Mouse (Mus musculus): Measurements from ENCODE around the gene Nkx3-2. TPM values are rescaled to one million over a fixed set of nuclear protein-coding genes. Genes with fewer than 3 reads are reported as not detected.
A peak's percentile ranks its signal among the peaks of the same experiment; 100 is the strongest.

The Nkx3-2 gene
- total and polyA plus RNA-seq, 2 experiments from 2014 or later, result not detected

GRCm38 (mm10) chr5:41780026-41780425 lies 15.7 kb upstream of the Nkx3-2 start:
- H3K27ac ChIP-seq (ENCODE audit: low read depth, low read length), result no peak overlapping the region

GRCm38 (mm10) chr5:41775728-41776127 lies 11.4 kb upstream of the Nkx3-2 start:
- ATAC-seq (ENCODE audit: low FRiP score), result no peak
- no peak for DNase-seq (ENCODE audit: low spot score)
- no peak overlapping the region for H3K4me3 ChIP-seq (ENCODE audit: low read depth, low read length)
- no peak overlapping the region for H3K4me2 ChIP-seq (ENCODE audit: low read depth, low read length, poor library complexity, severe bottlenecking)
- no peaks in the 10 kb centered on the region for H3K27me3 ChIP-seq (ENCODE audit: insufficient read depth, low read length)
- no peaks in the 10 kb centered on the region for H3K36me3 ChIP-seq (ENCODE audit: insufficient read depth, low read length)
- H3K9ac ChIP-seq (replicated peaks; ENCODE audit: low read length, poor library complexity, severe bottlenecking), result no peak overlapping the region
- H3K9me3 ChIP-seq (ENCODE audit: low read length), result no peaks in the 10 kb centered on the region
- H3K4me1 ChIP-seq (ENCODE audit: insufficient read depth, low read length), result no peaks in the 10 kb centered on the region
- 80% methylated on average over 6 of the region's 6 CpGs for WGBS
- H3K27ac ChIP-seq (ENCODE audit: low read depth, low read length), result no peak overlapping the region
- TF ChIP-seq CTCF (IDR thresholded peaks at IDR 0.05), result no peak

More at GRCm38 (mm10) chr5:41780026-41780425, 15.7 kb upstream of the Nkx3-2 start:
- Histone ChIP-seq H3K9me3 (ENCODE audit: low read length) (no peaks in the 10 kb centered on the region), H3K4me1 (ENCODE audit: insufficient read depth, low read length) (no peaks in the 10 kb centered on the region), H3K9ac (replicated peaks; ENCODE audit: low read length, poor library complexity, severe bottlenecking) (no peak overlapping the region), H3K36me3 (ENCODE audit: insufficient read depth, low read length) (no peaks in the 10 kb centered on the region), H3K4me2 (ENCODE audit: low read depth, low read length, poor library complexity, severe bottlenecking) (no peak overlapping the region), H3K4me3 (ENCODE audit: low read depth, low read length) (no peak overlapping the region), H3K27me3 (ENCODE audit: insufficient read depth, low read length) (no peaks in the 10 kb centered on the region)
- DNase-seq (ENCODE audit: low spot score) (no peak), ATAC-seq (ENCODE audit: low FRiP score) (no peak)
- no peak for TF ChIP-seq CTCF (IDR thresholded peaks at IDR 0.05)
- 71% methylated on average over 3 of the region's 3 CpGs for WGBS

GRCm38 (mm10) chr5:41775273-41775672 lies 11.0 kb upstream of the Nkx3-2 start:
- TF ChIP-seq CTCF (IDR thresholded peaks at IDR 0.05), result no peak
- no peak for DNase-seq (ENCODE audit: low spot score)
- 82% methylated on average over 3 of the region's 3 CpGs for WGBS

GRCm38 (mm10) chr5:41768382-41769040 lies 4.2 kb upstream of the Nkx3-2 start:
- TF ChIP-seq CTCF (IDR thresholded peaks at IDR 0.05), result peak; percentile 99
- H3K4me2 ChIP-seq (ENCODE audit: low read depth, low read length, poor library complexity, severe bottlenecking), result peak overlapping the region; percentile 39
- no peak overlapping the region for H3K9ac ChIP-seq (replicated peaks; ENCODE audit: low read length, poor library complexity, severe bottlenecking)
- DNase-seq (ENCODE audit: low spot score) (peak; percentile 91), ATAC-seq (ENCODE audit: low FRiP score) (peak; percentile 82)
- H3K27me3 ChIP-seq (ENCODE audit: insufficient read depth, low read length), result peaks cover 45% of the 10 kb centered on the region
- peaks cover 5% of the 10 kb centered on the region; the same call in 1 of the 2 replicates for H3K4me1 ChIP-seq (ENCODE audit: insufficient read depth, low read length)
- H3K9me3 ChIP-seq (ENCODE audit: low read length), result no peaks in the 10 kb centered on the region
- no peak overlapping the region for H3K27ac ChIP-seq (ENCODE audit: low read depth, low read length)
- peak overlapping the region; percentile 17; the same call in 1 of the 2 replicates for H3K4me3 ChIP-seq (ENCODE audit: low read depth, low read length)
- no peaks in the 10 kb centered on the region for H3K36me3 ChIP-seq (ENCODE audit: insufficient read depth, low read length)
- WGBS, result 4% methylated on average over 21 of the region's 21 CpGs

More at GRCm38 (mm10) chr5:41775273-41775672, 11.0 kb upstream of the Nkx3-2 start:
- Histone ChIP-seq H3K27me3 (ENCODE audit: insufficient read depth, low read length) (0 out of 2 replicates have a peak, but pooled peaks cover under 1% of the 10 kb centered on the region), H3K4me2 (ENCODE audit: low read depth, low read length, poor library complexity, severe bottlenecking) (no peak overlapping the region), H3K9ac (replicated peaks; ENCODE audit: low read length, poor library complexity, severe bottlenecking) (no peak overlapping the region), H3K36me3 (ENCODE audit: insufficient read depth, low read length) (no peaks in the 10 kb centered on the region), H3K27ac (ENCODE audit: low read depth, low read length) (no peak overlapping the region), H3K9me3 (ENCODE audit: low read length) (no peaks in the 10 kb centered on the region), H3K4me3 (ENCODE audit: low read depth, low read length) (no peak overlapping the region), H3K4me1 (ENCODE audit: insufficient read depth, low read length) (no peaks in the 10 kb centered on the region)
- no peak for ATAC-seq (ENCODE audit: low FRiP score)

GRCm38 (mm10) chr5:41767296-41768200 lies 3.2 kb upstream of the Nkx3-2 start:
- Histone ChIP-seq H3K27ac (ENCODE audit: low read depth, low read length) (no peak overlapping the region), H3K4me1 (ENCODE audit: insufficient read depth, low read length) (peaks cover 6% of the 10 kb centered on the region; the same call in 1 of the 2 replicates), H3K4me2 (ENCODE audit: low read depth, low read length, poor library complexity, severe bottlenecking) (peak overlapping the region; percentile 39), H3K9me3 (ENCODE audit: low read length) (no peaks in the 10 kb centered on the region), H3K9ac (replicated peaks; ENCODE audit: low read length, poor library complexity, severe bottlenecking) (no peak overlapping the region), H3K27me3 (ENCODE audit: insufficient read depth, low read length) (peaks cover 53% of the 10 kb centered on the region), H3K36me3 (ENCODE audit: insufficient read depth, low read length) (no peaks in the 10 kb centered on the region), H3K4me3 (ENCODE audit: low read depth, low read length) (peak overlapping the region; percentile 17)
- 2% methylated on average over 33 of the region's 33 CpGs for WGBS
- DNase-seq (ENCODE audit: low spot score) (no peak), ATAC-seq (ENCODE audit: low FRiP score) (no peak)
- TF ChIP-seq CTCF (IDR thresholded peaks at IDR 0.05), result no peak
